Mouse (Mus musculus) MEL (cell line): ENCODE measurements around the gene Trap1. TPM values are rescaled to one million over a fixed set of nuclear protein-coding genes. Genes with fewer than 3 reads are reported as not detected.

Experiments
- DNase-seq: peaks from one replicate; pipeline ENCODE4 v3.0.0; 2011; ENCODE audit warnings: low read depth, low spot score
- H3K27ac ChIP-seq: 2 replicates; pipeline ENCODE4 v1.5.1; 2012; ENCODE audit warnings: low read depth, mild to moderate bottlenecking, control low read depth, low read length, moderate library complexity; ENCODE audit not compliant: control insufficient read depth
- H3K27me3 ChIP-seq, 2 experiments: fragments of 150-350 bp in 1 of 2; sonication (generic) in 1 of 2; 2 replicates each; pipeline ENCODE4 v1.6.1; 2012; ENCODE audit warnings: low read length in 2 of 2, mild to moderate bottlenecking in 2 of 2, improper control_type of control experiment in 1 of 2, moderate library complexity in 1 of 2; ENCODE audit not compliant: insufficient read depth in 2 of 2, control insufficient read depth in 1 of 2
- H3K36me3 ChIP-seq, 2 experiments: 2 replicates each; pipeline ENCODE4 v1.6.1; 2012 to 2014; ENCODE audit warnings: low read length in 2 of 2, improper control_type of control experiment in 1 of 2, inconsistent platforms in 1 of 2, mild to moderate bottlenecking in 1 of 2; ENCODE audit not compliant: insufficient read depth in 2 of 2, control insufficient read depth in 1 of 2
- H3K4me1 ChIP-seq, 2 experiments: fragments of 150-350 bp in 1 of 2; sonication (generic) in 1 of 2; 2 replicates each; pipeline ENCODE4 v1.6.1; 2012; ENCODE audit warnings: low read length in 2 of 2, improper control_type of control experiment in 1 of 2, mild to moderate bottlenecking in 1 of 2; ENCODE audit not compliant: insufficient read depth in 2 of 2, control insufficient read depth in 1 of 2
- H3K4me3 ChIP-seq, 2 experiments: fragments of 150-350 bp in 1 of 2; sonication (generic) in 1 of 2; 2 replicates each; pipeline ENCODE4 v1.5.1; 2012; ENCODE audit warnings: low read depth in 2 of 2, low read length in 2 of 2, mild to moderate bottlenecking in 2 of 2, moderate library complexity in 2 of 2, control low read depth in 1 of 2, improper control_type of control experiment in 1 of 2; ENCODE audit not compliant: control insufficient read depth in 1 of 2, insufficient read depth in 1 of 2
- H3K79me2 ChIP-seq: 2 replicates; pipeline ENCODE4 v1.6.1; 2012; ENCODE audit warnings: mild to moderate bottlenecking, low read length, moderate library complexity; ENCODE audit not compliant: control insufficient read depth, poor library complexity, insufficient read depth
- H3K9ac ChIP-seq: 2 replicates; pipeline ENCODE4 v1.6.1; 2012; ENCODE audit warnings: low read depth, mild to moderate bottlenecking, control low read depth, low read length, moderate library complexity; ENCODE audit not compliant: control insufficient read depth, poor library complexity, severe bottlenecking
- H3K9me3 ChIP-seq: fragments of 150-350 bp; sonication (generic); replicated peaks from 2 replicates; pipeline ENCODE4 v1.6.1; 2012; ENCODE audit warnings: mild to moderate bottlenecking, low read length, improper control_type of control experiment, moderate library complexity; ENCODE audit not compliant: insufficient read depth
- BHLHE40 ChIP-seq: IDR thresholded peaks from 2 replicates; pipeline ENCODE4 v1.6.1; 2012; ENCODE audit warnings: low read depth, mild to moderate bottlenecking, inconsistent platforms, low read length, improper control_type of control experiment, borderline replicate concordance
- ELF1 ChIP-seq: IDR thresholded peaks from 2 replicates; pipeline ENCODE4 v1.6.1; 2014; ENCODE audit warnings: low read depth, mild to moderate bottlenecking, inconsistent platforms, low read length, improper control_type of control experiment, moderate library complexity
- GATA1 ChIP-seq: IDR thresholded peaks from 2 replicates; pipeline ENCODE4 v1.6.1; 2011; ENCODE audit warnings: low read depth, low read length, improper control_type of control experiment
- HCFC1 ChIP-seq: IDR thresholded peaks from 2 replicates; pipeline ENCODE4 v1.6.1; 2012; ENCODE audit warnings: low read depth, mild to moderate bottlenecking, inconsistent platforms, low read length, improper control_type of control experiment, moderate library complexity
- KAT2A ChIP-seq: conservative IDR thresholded peaks from 2 replicates; pipeline ENCODE4 v1.6.1; 2012; ENCODE audit warnings: low read depth, low read length, improper control_type of control experiment, inconsistent platforms
- MAFK ChIP-seq: IDR thresholded peaks from 2 replicates; pipeline ENCODE4 v1.6.1; 2011; ENCODE audit warnings: low read depth, mild to moderate bottlenecking, low read length, improper control_type of control experiment, borderline replicate concordance
- MAZ ChIP-seq: IDR thresholded peaks from 2 replicates; pipeline ENCODE4 v1.6.1; 2012; ENCODE audit warnings: low read depth, mild to moderate bottlenecking, inconsistent platforms, low read length, improper control_type of control experiment
- MEF2A ChIP-seq: IDR thresholded peaks from 2 replicates; pipeline ENCODE4 v1.6.1; 2014; ENCODE audit warnings: low read depth, mild to moderate bottlenecking, inconsistent platforms, low read length, improper control_type of control experiment; ENCODE audit not compliant: poor library complexity, insufficient replicate concordance, severe bottlenecking; ENCODE audit errors: extremely low read depth
- MYB ChIP-seq: IDR thresholded peaks from 2 replicates; pipeline ENCODE4 v1.6.1; 2011; ENCODE audit warnings: mild to moderate bottlenecking, low read depth, low read length, improper control_type of control experiment
- RCOR1 ChIP-seq: IDR thresholded peaks from 2 replicates; pipeline ENCODE4 v1.6.1; 2012; ENCODE audit warnings: low read depth, mild to moderate bottlenecking, inconsistent platforms, low read length, improper control_type of control experiment
- SMC3 ChIP-seq: IDR thresholded peaks from 2 replicates; pipeline ENCODE4 v1.6.1; 2011; ENCODE audit warnings: low read depth, low read length, improper control_type of control experiment
- TAL1 ChIP-seq: IDR thresholded peaks from 2 replicates; pipeline ENCODE4 v1.6.1; 2012; ENCODE audit warnings: mild to moderate bottlenecking, inconsistent platforms, low read length, moderate library complexity, mixed read lengths
- TCF12 ChIP-seq: IDR thresholded peaks from 2 replicates; pipeline ENCODE4 v1.6.1; 2014; ENCODE audit warnings: low read depth, mild to moderate bottlenecking, inconsistent platforms, low read length, improper control_type of control experiment, moderate library complexity
- UBTF ChIP-seq: IDR thresholded peaks from 2 replicates; pipeline ENCODE4 v1.6.1; 2012; ENCODE audit warnings: low read depth, mild to moderate bottlenecking, inconsistent platforms, low read length, improper control_type of control experiment, moderate library complexity, borderline replicate concordance; ENCODE audit not compliant: insufficient read depth
- USF1 ChIP-seq: IDR thresholded peaks from 2 replicates; pipeline ENCODE4 v1.6.1; 2014; ENCODE audit warnings: low read depth, mild to moderate bottlenecking, inconsistent platforms, low read length, improper control_type of control experiment, moderate library complexity
- USF2 ChIP-seq, 2 experiments: IDR thresholded peaks; 2 replicates each; pipeline ENCODE4 v1.6.1; 2011 to 2012; ENCODE audit warnings: improper control_type of control experiment in 2 of 2, low read length in 2 of 2, borderline replicate concordance in 1 of 2, inconsistent platforms in 1 of 2, low read depth in 1 of 2, mild to moderate bottlenecking in 1 of 2; ENCODE audit not compliant: insufficient read depth in 1 of 2
- ZMIZ1 ChIP-seq: IDR thresholded peaks from 2 replicates; pipeline ENCODE4 v1.6.1; 2012; ENCODE audit warnings: low read depth, mild to moderate bottlenecking, inconsistent platforms, low read length, improper control_type of control experiment, moderate library complexity
- ZNF384 ChIP-seq: IDR thresholded peaks from 2 replicates; pipeline ENCODE4 v1.6.1; 2012; ENCODE audit warnings: low read depth, mild to moderate bottlenecking, inconsistent platforms, low read length, improper control_type of control experiment
- polyA plus RNA-seq, 2 experiments: library from polyadenylated mRNA; stranded (reverse) in 1 of 2; unstranded in 1 of 2; fragments of >175 nt in 1 of 2; fragments of >200 nt in 1 of 2; gene quantifications; 2 replicates each; pipeline versions ENCODE4 v1.2.1 to v1.2.4; 2012; ENCODE audit warnings: low replicate concordance in 2 of 2, low read depth in 1 of 2; ENCODE audit not compliant: insufficient read length in 2 of 2, insufficient read depth in 1 of 2, missing spikeins in 1 of 2
- total RNA-seq: library from RNA; depleted of rRNA; stranded (reverse); fragments of 300-350 nt; gene quantifications from 2 replicates; pipeline ENCODE4 v1.2.3, GENCODE M21; 2012

Trap1 gene
- total and polyA plus RNA-seq, 3 experiments: 120 to 299 (median 214) TPM

GRCm38 (mm10) chr16:4045524-4045923, 32.1 kb downstream of the Trap1 start:
- H3K36me3 ChIP-seq: peaks cover 0 to 9% of the 10 kb centered on the region in 2 experiments; a peak in 2 of 4 replicates
- TF ChIP-seq ZMIZ1 (no peak), MAZ (no peak), MYB (no peak), MAFK (no peak), MEF2A (no peak), ZNF384 (no peak), TCF12 (no peak)
- no peak for DNase-seq
- H3K27ac ChIP-seq: no peak overlapping the region
- no peaks in the 10 kb centered on the region for H3K4me1 ChIP-seq
- H3K79me2 ChIP-seq: no peaks in the 10 kb centered on the region
- H3K27me3 ChIP-seq: no peaks in the 10 kb centered on the region
- no peak overlapping the region for H3K9ac ChIP-seq
- no peak overlapping the region for H3K4me3 ChIP-seq
- no peaks in the 10 kb centered on the region for H3K9me3 ChIP-seq

- Histone ChIP-seq H3K9ac (no peak overlapping the region), H3K4me1 (no peaks in the 10 kb centered on the region), H3K4me3 (no peak overlapping the region), H3K36me3 (peaks cover 0 to 9% of the 10 kb centered on the region in 2 experiments; a peak in 2 of 4 replicates), H3K9me3 (no peaks in the 10 kb centered on the region), H3K27ac (no peak overlapping the region), H3K27me3 (no peaks in the 10 kb centered on the region), H3K79me2 (no peaks in the 10 kb centered on the region)
- no peak for TF ChIP-seq MEF2A
- TF ChIP-seq GATA1: no peak
- TF ChIP-seq ZNF384: no peak
- TF ChIP-seq TCF12: no peak
- TF ChIP-seq KAT2A: no peak
- no peak for TF ChIP-seq MAFK
- no peak for TF ChIP-seq MYB
- no peak for TF ChIP-seq USF1
- TF ChIP-seq TAL1: no peak
- no peak for TF ChIP-seq SMC3
- TF ChIP-seq BHLHE40: no peak
- no peak for TF ChIP-seq ELF1
- no peak for TF ChIP-seq RCOR1
- no peak for TF ChIP-seq UBTF
- no peak for TF ChIP-seq USF2 (IDR thresholded peaks at IDR 0.05; ENCODE audit: borderline replicate concordance in 1 of 2, insufficient read depth in 1 of 2, low read depth in 1 of 2, low read length in 2 of 2)
- no peak for TF ChIP-seq HCFC1
- no peak for DNase-seq
Observed at GRCm38 (mm10) chr16:4044093-4044492, 33.5 kb downstream of the Trap1 start.
